Mouse (Mus musculus) midbrain, embryonic 14.5 days (tissue): ENCODE data around the gene Agap3. TPM values are rescaled to one million over a fixed set of nuclear protein-coding genes. Genes with fewer than 3 reads are reported as not detected.

Source experiments
- ATAC-seq: fragments of 200-750 bp; cut with Nextera tagmentation; 2 replicates; pipeline ENCODE4 v1.8.0; 2017; ENCODE audit warnings: moderate number of reproducible peaks, moderate library complexity; ENCODE audit not compliant: low FRiP score, low TSS enrichment
- DNase-seq: peaks from one replicate; pipeline ENCODE4 v3.0.0-alpha.2; 2015
- H3K27ac ChIP-seq: fragments of 300-500 bp; sonication (generic); replicated peaks from 2 replicates; pipeline ENCODE4 v1.5.1; 2014; ENCODE audit warnings: mild to moderate bottlenecking, low read depth, low read length, moderate library complexity
- H3K27me3 ChIP-seq: fragments of 300-500 bp; sonication (generic); 2 replicates; pipeline ENCODE4 v1.6.1; 2014; ENCODE audit warnings: low read length, control low read depth, mixed read lengths; ENCODE audit not compliant: control insufficient read depth, insufficient read depth
- H3K36me3 ChIP-seq: fragments of 300-500 bp; sonication (generic); 2 replicates; pipeline ENCODE4 v1.6.1; 2014; ENCODE audit warnings: low read length, control low read depth; ENCODE audit not compliant: control insufficient read depth, insufficient read depth
- H3K4me1 ChIP-seq: fragments of 300-500 bp; sonication (generic); 2 replicates; pipeline ENCODE4 v1.6.1; 2014; ENCODE audit warnings: mild to moderate bottlenecking, antibody characterized with exemption, low read length, control low read depth; ENCODE audit not compliant: control insufficient read depth, insufficient read depth
- H3K4me2 ChIP-seq: fragments of 300-500 bp; sonication (generic); 2 replicates; pipeline ENCODE4 v1.6.1; 2014; ENCODE audit warnings: mild to moderate bottlenecking, low read length, moderate library complexity
- H3K4me3 ChIP-seq: fragments of 300-500 bp; sonication (generic); replicated peaks from 2 replicates; pipeline ENCODE4 v1.5.1; 2014; ENCODE audit warnings: low read depth, low read length
- H3K9ac ChIP-seq: fragments of 300-500 bp; sonication (generic); replicated peaks from 2 replicates; pipeline ENCODE4 v1.6.1; 2014; ENCODE audit warnings: mild to moderate bottlenecking, low read length, moderate library complexity
- H3K9me3 ChIP-seq: fragments of 300-500 bp; sonication (generic); 2 replicates; pipeline ENCODE4 v1.6.1; 2016; ENCODE audit warnings: low read length, control low read depth, mixed read lengths; ENCODE audit not compliant: control insufficient read depth
- WGBS: fragments of 180-500 bp; shearing (Covaris S2); extraction: QIAGEN DNeasy Blood & Tissue Kit; methylation state at CpG from one replicate; pipeline ENCODE4 v1.1.7; 2014; 5-methylcytosine and 5-hydroxymethylcytosine counted together
- polyA plus RNA-seq: library from polyadenylated mRNA; unstranded; fragments of >200 nt; fragmentation: Nextera tagmentation; extraction: Ambion mirVana; gene quantifications from 2 replicates; pipeline ENCODE4 v1.2.1, GENCODE M21; 2014

The Agap3 gene
- polyA plus RNA-seq, 1 experiment from 2014 or later: 65.1 TPM

- H3K4me1 ChIP-seq: peaks cover 40% of the 10 kb centered on the region
- ATAC-seq (no peak), DNase-seq (no peak)
- H3K4me3 ChIP-seq: peak overlapping the region; percentile 44; the same call in 1 of the 2 replicates
- no peak overlapping the region for H3K27ac ChIP-seq
- peak overlapping the region; percentile 96 for H3K4me2 ChIP-seq
- 10% methylated on average over 9 of the region's 9 CpGs for WGBS
- no peaks in the 10 kb centered on the region for H3K9me3 ChIP-seq
- peaks cover 19% of the 10 kb centered on the region for H3K36me3 ChIP-seq
- H3K27me3 ChIP-seq: no peaks in the 10 kb centered on the region
- H3K9ac ChIP-seq: no peak overlapping the region
Measured at GRCm38 (mm10) chr5:24426556-24427284, 25.3 kb upstream of the Agap3 start.

- ATAC-seq: no peak
- Histone ChIP-seq H3K36me3 (peaks cover 24% of the 10 kb centered on the region), H3K27me3 (no peaks in the 10 kb centered on the region), H3K9ac (no peak overlapping the region), H3K27ac (no peak overlapping the region), H3K4me3 (no peak overlapping the region), H3K4me2 (peak overlapping the region; percentile 96), H3K4me1 (peaks cover 37% of the 10 kb centered on the region), H3K9me3 (no peaks in the 10 kb centered on the region)
- 22% methylated on average over 12 of the region's 12 CpGs for WGBS
- no peak for DNase-seq
Measured at GRCm38 (mm10) chr5:24427285-24427633, 24.7 kb upstream of the Agap3 start.

GRCm38 (mm10) chr5:24427981-24428402 lies 24.0 kb upstream of the Agap3 start:
- DNase-seq (peak; percentile 22), ATAC-seq (no peak)
- Histone ChIP-seq H3K4me1 (peaks cover 31% of the 10 kb centered on the region), H3K4me3 (no peak overlapping the region), H3K9me3 (no peaks in the 10 kb centered on the region), H3K4me2 (peak overlapping the region; percentile 96), H3K27me3 (no peaks in the 10 kb centered on the region), H3K27ac (no peak overlapping the region), H3K36me3 (peaks cover 31% of the 10 kb centered on the region), H3K9ac (no peak overlapping the region)
- 7% methylated on average over 15 of the region's 15 CpGs for WGBS

DNA sequence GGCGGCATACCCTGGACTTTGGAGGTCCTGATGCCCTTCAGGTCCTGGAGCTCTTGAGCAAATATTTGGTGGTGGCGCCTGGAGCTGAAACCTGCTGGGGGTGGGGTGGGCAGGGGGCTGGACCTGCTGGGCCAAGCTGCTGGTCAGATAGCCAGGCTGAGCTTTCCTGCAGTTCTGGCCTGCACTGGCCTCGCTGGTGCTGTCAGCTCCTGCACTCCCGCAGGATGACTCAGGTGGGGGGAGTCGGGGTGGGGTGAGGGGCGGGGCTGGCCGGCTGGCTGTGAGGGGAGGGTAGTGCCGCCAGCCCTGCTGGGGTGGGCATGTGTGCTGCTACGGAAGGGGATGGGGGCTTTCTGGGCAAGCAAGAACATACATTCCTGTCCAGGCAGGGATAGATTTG lies 23.4 kb upstream of the Agap3 start:
- WGBS: 18% methylated on average over 9 of the region's 9 CpGs
- ATAC-seq (no peak), DNase-seq (no peak)
- Histone ChIP-seq H3K9ac (0 out of 2 replicates have a peak overlapping the region, but pooled peaks have one; percentile 20), H3K36me3 (peaks cover 31% of the 10 kb centered on the region), H3K4me2 (peak overlapping the region; percentile 96; the same call in 1 of the 2 replicates), H3K4me3 (no peak overlapping the region), H3K9me3 (no peaks in the 10 kb centered on the region), H3K4me1 (peaks cover 31% of the 10 kb centered on the region), H3K27ac (no peak overlapping the region), H3K27me3 (no peaks in the 10 kb centered on the region)

- H3K36me3 ChIP-seq: peaks cover 63% of the 10 kb centered on the region
- H3K4me1 ChIP-seq: no peaks in the 10 kb centered on the region
- DNase-seq: no peak
Measured at GRCm38 (mm10) chr5:24433993-24434392, 18.0 kb upstream of the Agap3 start.

DNA sequence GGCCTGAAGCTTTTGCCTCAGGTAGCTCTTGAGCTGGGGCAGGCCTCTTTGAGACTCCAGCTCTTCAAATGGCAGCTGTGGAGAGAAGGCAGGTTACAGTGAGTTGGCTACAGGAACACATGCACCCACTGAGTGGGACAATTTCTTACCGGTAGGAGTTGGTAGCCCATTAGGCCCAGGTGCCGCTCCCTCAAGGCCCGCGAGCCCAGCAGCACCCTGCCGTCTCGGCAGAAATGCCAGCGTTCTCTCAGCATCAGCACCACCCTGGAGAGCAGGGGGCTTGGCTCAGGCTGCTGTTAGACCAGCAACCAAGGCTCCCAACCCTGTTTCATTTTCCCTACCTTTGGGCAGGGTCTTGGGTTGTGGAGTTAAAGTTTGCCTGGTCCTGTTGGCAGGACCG lies 10.8 kb upstream of the Agap3 start:
- H3K4me2 ChIP-seq: no peak overlapping the region
- H3K4me1 ChIP-seq: peaks cover 14% of the 10 kb centered on the region
- H3K9me3 ChIP-seq: no peaks in the 10 kb centered on the region
- no peak overlapping the region for H3K27ac ChIP-seq
- no peak overlapping the region for H3K4me3 ChIP-seq
- WGBS: 96% methylated on average over 8 of the region's 8 CpGs
- H3K36me3 ChIP-seq: peaks cover 54% of the 10 kb centered on the region
- H3K9ac ChIP-seq: no peak overlapping the region
- no peak for DNase-seq
- ATAC-seq: no peak
- no peaks in the 10 kb centered on the region for H3K27me3 ChIP-seq

More at GRCm38 (mm10) chr5:24433993-24434392, 18.0 kb upstream of the Agap3 start:
- H3K4me2 ChIP-seq: no peak overlapping the region
- no peak overlapping the region for H3K4me3 ChIP-seq
- WGBS: 89% methylated on average over 8 of the region's 8 CpGs
- no peaks in the 10 kb centered on the region for H3K27me3 ChIP-seq
- no peaks in the 10 kb centered on the region for H3K9me3 ChIP-seq
- H3K27ac ChIP-seq: no peak overlapping the region
- ATAC-seq: no peak
- H3K9ac ChIP-seq: no peak overlapping the region

DNA sequence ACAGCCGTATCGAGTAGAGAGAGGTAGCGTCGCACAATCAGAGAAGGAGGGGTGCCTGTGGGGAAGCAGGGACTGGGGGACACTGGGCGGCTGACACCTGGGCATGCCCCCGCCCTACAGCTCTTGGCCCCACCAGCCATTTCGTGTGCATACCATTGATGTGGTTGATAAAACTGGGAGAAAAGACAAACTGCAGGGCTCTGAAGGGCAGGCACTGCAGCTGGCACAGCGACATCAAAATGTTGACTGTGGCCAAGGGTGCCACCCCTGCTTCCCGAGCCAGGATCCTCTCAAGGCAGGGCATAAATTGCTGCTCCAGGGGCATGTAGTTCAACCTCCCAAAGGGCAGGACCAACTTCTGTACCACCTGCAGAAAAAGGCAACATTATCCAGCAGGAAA lies 9.9 kb upstream of the Agap3 start:
- 89% methylated on average over 9 of the region's 9 CpGs for WGBS
- Histone ChIP-seq H3K4me1 (peaks cover 17% of the 10 kb centered on the region), H3K4me2 (no peak overlapping the region), H3K4me3 (no peak overlapping the region), H3K9ac (no peak overlapping the region), H3K36me3 (peaks cover 49% of the 10 kb centered on the region), H3K27me3 (no peaks in the 10 kb centered on the region), H3K27ac (no peak overlapping the region), H3K9me3 (no peaks in the 10 kb centered on the region)
- no peak for DNase-seq
- ATAC-seq: no peak

- Histone ChIP-seq H3K27me3 (no peaks in the 10 kb centered on the region), H3K9me3 (no peaks in the 10 kb centered on the region), H3K9ac (no peak overlapping the region), H3K4me1 (peaks cover 24% of the 10 kb centered on the region), H3K4me2 (no peak overlapping the region), H3K36me3 (peaks cover 48% of the 10 kb centered on the region), H3K27ac (no peak overlapping the region), H3K4me3 (no peak overlapping the region)
- DNase-seq (no peak), ATAC-seq (no peak)
- 94% methylated on average over 7 of the region's 7 CpGs for WGBS
Measured at GRCm38 (mm10) chr5:24443204-24443603, 8.8 kb upstream of the Agap3 start.

DNA sequence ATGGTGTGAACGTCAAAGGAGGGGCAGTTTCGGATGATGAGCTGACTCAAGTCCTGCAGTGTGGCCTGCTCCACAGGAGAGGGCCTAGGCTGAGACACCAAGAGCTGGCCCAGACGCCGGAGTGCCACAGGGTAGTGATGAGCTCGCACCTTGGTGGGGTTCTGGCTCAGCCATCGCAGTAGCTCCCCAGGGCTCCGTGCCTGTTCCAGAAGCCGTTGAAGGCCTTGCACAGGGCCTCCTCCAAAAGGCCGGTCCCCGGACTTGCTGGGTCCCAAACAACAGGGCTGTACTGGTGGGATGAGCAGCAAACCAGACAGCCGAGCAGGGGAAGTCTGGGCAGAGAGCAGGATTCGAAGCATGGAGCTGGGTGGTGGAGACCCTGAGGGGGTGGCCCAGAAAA lies 8.1 kb upstream of the Agap3 start:
- Histone ChIP-seq H3K27me3 (no peaks in the 10 kb centered on the region), H3K4me2 (peak overlapping the region; percentile 95), H3K4me1 (peaks cover 24% of the 10 kb centered on the region), H3K36me3 (peaks cover 43% of the 10 kb centered on the region), H3K4me3 (peak overlapping the region; percentile 94), H3K27ac (peak overlapping the region; percentile 89; the same call in 1 of the 2 replicates), H3K9ac (peak overlapping the region; percentile 92; the same call in 1 of the 2 replicates), H3K9me3 (no peaks in the 10 kb centered on the region)
- no peak for DNase-seq
- ATAC-seq: no peak
- WGBS: 83% methylated on average over 12 of the region's 12 CpGs
